Mouse (Mus musculus): Measurements from ENCODE around the gene Eif5a.
A peak's percentile ranks its signal among the peaks of the same experiment; 100 is the strongest.

Gene Eif5a

DNA sequence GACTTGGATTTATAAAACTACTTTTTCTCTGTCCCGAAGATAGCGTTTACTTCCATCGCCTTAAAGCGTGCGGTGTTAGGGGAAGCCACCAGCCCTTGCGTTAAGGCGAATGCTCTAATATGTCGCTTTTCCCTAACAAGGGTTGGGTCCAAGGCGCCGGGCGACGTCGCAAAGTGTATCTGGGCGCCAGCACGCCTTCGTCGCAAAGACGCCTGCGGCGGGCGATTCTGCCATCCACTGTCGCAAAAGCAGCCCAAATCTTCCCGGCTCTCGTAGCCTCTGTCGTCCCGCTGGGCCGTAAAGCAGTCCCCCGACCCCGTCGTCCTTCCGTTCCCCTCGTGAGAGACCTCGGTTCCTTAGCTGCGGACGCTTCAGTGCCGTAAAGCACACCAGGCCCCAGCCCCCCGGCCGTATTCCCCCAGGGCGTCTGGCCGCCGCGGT is 20.3 kb downstream of the Eif5a start:
- DNase-seq (ENCODE audit: low read depth), result peak; percentile 94

DNA sequence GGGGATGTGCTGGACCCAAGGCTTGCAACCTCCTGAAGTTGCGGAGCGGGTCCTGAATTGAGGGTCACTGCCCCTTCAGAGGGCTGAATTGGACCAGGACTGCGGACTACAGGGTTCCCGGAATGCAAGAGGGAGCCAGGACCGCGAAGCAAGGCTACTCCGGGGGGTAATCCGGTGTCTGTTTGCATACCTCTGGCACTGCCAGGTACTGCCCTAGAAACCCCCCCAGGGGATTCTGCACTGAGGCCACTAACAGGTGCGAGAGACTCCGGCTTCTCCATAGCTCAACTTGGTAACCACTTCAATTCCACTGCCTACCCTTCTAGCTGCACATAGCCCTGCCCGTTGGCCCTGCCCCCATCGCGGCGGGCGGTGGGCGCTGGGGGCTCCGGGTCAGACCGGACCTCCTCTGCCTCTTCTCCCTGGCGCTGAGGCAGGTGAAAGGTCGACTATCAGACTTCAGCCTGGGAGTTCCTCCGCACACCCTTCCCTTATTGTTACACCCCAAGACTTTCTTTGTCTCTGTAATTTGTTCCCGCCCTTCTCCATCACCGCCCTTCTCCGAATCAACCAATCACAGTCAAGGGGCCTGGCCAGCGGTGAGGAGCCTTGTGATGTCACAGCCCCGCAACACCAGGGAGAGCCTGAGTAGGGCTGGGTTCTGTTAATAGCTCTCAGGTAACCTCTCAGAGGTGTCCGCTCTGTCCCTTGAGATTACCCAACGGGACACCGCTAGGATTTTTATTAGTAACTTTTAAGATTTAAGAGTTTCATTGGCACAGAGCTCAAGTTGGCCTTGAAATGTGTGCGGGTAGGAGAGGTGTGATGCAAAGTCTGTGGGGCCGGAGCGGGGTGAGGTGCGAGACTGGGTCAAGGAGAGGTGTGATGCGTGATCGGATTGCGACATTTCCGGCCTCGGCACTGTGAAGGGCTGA is 21.0 kb downstream of the Eif5a start, which contains the start of the genes 2810408A11Rik and Neurl4:
TSS of gene 2810408A11Rik (minus strand) at position 517 of the 935 bp plus-strand sequence.
TSS of gene Neurl4 (plus strand) at position 602 of the 935 bp plus-strand sequence.
- DNase-seq (ENCODE audit: low read depth), result peak; percentile 98

DNA sequence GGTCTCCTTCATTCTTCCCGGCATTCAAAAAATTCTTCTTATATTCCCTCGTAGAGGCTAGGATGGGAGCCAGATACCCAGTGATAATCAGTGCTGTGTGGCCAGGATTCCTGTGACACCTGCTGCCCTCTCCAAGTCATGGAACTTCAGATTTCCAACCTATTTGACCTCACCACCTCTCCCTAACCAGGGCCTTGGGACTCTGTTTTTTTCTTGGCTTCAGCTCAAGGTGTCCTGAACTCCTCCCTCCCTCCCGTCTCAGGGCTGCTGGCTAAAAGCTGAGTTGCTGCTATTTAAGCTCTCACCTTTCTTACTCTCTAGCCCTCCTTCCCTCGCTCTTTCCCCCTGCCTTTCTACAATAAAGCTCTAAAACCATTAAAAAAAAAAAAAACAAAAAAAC is 21.9 kb downstream of the Eif5a start:
- DNase-seq (ENCODE audit: low read depth), result no peak

DNA sequence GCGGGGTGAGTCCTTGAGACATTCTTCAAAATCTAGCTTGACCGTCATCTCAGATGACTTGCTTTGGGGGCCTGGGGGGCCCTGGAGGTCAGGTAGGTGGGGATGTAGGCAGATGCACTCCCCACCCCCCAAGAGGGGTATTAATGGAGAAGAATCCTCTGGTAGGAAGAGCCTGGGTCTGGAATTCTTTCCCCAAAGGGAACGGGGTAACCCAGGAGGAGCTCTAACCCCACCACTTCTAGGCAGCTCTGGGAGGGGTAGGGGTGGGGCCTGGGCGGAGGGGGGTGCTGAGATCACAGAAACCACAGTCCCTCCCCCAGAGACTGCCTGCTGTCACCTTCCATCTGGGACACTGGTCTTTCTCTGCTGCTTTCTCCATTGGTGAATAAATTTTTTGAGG is 26.5 kb downstream of the Eif5a start, which contains the start of gene Acap1:
TSS of gene Acap1 (minus strand) at position 249 of the 400 bp plus-strand sequence.
- DNase-seq (ENCODE audit: low read depth), result peak; percentile 88

DNA sequence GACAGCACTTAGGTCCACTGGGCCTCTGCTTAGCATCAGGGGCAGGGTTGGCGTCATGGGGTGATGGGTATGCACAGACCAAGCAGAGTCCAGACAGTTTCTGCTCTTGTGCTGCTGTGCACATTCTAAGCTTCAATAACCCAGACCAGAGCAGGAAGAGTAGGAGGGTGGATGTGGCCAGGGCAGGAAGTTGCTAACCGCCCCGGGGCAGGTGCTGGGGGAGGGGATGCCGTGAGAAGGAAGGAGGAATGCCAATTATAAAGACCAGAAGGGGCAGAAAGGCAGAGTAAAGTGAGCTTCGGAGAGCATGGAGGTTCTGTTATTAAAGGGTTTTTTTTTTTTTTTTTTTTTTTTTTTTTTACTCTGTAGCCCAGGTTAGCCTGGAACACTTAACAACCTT is 27.1 kb downstream of the Eif5a start:
- peak; percentile 91 for DNase-seq (ENCODE audit: low read depth)

DNA sequence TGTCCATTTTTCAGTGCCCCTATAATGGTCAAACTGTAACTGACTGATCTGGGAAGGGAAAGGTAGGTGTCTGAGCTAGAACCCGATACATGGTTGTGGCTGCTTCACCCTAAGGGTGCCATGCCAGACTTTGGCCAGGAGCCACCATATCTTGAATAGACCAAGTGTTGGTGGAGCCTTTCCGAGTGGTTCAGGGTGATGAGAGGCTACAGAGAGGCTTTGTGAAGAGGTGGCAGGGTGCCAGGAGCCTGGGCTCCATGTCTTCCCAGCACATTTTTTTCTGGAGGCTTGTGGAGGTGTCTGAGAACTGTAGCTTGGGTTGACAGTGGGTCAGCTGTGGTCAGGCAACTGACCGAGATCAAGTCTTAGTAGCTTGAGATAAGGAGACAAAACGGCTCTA is 30.3 kb downstream of the Eif5a start:
- DNase-seq (ENCODE audit: low read depth), result no peak

DNA sequence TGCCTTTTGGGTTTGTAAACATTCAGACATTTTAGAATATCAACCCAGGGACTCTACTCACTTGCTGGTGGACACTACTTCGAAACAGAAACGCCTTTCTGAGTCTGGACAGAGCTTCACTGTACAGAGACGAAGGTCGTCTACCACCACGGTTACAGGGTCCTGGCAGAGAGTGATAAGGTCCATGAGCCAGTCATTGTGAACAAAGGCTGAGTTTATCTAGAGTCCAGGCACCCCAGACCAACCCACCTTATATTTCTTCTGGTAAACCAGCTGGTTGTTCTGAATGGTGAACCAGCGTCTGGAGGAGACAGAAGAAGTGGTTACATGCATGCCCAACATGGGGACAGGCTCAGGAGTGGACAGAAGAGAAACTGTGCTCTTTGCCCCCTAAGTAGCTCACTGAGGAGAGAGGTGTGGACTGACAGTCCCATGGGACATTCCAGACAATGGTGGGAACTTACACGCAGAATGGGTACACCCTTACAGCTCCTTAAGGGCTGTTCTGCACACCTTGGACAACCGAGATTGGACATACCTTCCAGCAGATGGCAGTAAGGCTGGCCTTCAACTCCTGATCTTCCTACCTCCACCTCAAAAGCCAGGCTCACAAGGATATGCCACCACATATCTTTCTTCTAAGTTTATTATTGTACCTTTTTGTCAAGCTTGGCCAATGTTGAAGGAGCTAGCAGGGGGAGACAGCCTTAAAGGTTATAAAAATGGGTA is 34.7 kb downstream of the Eif5a start:
- DNase-seq (ENCODE audit: low read depth), result peak; percentile 32

DNA sequence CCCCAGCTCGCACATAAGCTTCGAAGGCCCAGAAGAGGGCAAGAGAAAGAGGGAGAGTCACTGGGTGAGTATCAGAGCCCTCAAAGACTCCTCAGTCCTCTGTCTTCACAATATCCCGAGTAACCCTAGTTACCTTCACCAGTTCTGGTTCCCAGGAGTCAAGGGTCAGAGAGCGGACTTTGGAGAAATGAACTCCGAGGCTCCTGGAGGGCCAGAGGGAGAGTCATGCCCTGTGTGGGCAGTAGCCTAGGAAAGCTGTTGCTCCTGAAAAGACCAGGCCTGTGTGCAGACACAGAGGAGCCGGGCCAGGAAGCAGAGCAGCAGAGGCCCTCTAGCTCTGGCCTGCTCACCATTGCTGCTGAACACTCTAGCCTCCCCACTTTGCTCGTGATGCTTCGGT is 37.1 kb downstream of the Eif5a start:
- DNase-seq (ENCODE audit: low read depth), result no peak

DNA sequence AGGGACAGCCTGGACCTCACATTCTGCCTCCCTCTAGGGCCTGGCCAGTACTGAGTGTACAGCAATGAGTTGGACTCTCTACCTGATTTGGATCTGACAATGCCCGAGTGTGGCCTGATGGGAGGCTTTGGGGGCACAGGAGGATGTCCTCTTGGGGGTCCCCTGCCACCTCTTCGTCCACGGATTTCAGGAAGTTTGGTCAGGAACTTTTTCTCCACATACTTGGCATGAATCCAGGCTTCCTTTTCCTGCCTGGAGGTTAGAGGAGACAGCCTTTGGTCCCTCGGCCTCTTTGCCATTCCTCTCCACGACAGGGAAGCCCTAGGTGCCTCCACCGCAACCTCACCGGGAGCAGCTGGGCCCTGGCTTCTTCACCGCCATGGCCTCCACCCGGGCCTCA is 37.5 kb downstream of the Eif5a start:
- DNase-seq (ENCODE audit: low read depth), result no peak

DNA sequence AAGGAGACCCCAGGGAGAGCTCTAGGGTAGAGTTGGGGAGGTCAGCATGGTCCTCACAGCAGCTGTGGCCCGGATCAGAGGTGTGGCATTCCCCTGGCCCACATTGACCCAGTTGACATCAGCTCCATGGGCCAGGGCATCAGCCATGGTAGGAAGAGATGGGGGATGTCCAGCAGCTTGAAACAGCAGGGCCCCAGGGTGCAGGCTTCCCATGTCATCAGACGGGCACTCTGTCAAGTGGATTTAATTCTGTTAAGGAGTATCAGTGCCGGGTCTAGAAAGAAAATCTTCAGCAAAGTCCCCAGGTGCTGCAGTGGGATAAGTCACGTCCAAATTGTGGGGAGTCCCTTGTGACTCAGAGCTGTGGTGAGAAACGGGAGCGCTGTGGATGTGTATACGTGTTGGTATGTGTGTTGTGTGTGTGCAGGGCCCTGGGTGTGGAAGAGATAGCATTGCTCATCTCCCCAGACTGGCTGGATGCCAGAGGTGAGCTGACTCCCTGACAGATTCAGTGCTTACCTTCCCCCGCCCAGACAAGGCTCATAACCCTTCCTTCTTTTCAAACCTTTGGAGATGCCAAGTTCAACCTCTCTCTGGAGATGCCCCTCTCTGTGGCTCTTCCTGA is 38.1 kb downstream of the Eif5a start:
- DNase-seq (ENCODE audit: low read depth), result no peak

DNA sequence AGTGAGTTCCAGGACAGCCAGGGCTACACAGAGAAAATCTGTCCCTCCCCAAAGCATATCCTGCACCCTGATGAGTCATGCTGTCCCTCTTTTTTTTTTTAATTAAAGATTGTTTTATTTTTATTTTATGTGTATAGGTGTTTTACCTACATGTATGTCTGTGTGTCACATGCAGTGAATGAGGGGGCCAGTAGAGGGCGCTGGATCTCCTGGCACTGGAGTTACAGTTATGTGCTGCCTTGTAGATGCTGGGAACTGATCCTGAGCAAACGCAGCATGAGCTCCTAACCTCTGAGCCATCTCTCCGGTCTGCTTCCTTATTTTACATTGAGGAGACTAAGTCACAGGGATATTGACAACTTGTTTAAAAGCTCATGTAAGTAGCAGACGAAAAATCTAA is 38.7 kb downstream of the Eif5a start:
- peak; percentile 81 for DNase-seq (ENCODE audit: low read depth)

DNA sequence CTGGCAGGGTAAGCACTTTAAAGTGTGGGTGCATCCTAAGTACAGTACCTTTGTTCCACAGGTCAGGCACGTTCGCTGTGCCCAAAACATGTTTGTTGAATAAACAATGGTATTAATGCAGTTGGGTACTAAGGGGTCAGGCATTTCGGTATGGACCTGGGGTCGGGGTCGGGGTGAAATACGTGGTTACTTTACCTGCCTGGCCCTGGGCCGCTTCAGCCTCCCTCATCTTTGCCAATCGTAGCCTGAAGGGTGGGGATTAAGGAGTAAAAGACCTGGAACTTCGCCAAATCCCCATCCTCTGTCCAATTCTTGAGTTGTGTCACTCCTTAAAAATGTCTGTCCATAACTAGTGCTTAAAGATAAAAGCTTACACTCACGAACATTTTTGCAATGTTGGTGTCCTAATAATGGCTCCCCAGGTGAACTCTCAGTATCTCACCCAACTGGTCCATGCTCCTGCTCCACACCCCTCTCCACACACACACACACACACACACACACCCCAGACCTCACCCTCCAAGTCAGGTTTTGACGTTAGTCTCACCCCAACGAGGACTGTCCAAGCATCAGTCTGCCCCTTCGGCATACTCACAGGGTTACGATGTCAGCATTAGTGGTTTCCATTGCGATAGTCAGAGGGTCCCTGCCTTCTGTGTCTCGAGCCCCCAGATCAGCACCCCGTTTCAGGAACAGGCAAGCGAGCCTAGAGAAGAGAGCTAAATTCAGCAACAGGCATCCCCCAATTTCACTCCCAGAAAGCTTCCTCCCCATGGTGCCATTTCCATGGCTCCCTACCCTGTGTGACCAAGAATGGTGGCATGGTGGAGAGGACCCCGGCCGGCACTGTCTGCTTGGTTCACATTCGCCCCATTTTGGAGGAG is 39.7 kb downstream of the Eif5a start:
- peak; percentile 22 for DNase-seq (ENCODE audit: low read depth)

DNA sequence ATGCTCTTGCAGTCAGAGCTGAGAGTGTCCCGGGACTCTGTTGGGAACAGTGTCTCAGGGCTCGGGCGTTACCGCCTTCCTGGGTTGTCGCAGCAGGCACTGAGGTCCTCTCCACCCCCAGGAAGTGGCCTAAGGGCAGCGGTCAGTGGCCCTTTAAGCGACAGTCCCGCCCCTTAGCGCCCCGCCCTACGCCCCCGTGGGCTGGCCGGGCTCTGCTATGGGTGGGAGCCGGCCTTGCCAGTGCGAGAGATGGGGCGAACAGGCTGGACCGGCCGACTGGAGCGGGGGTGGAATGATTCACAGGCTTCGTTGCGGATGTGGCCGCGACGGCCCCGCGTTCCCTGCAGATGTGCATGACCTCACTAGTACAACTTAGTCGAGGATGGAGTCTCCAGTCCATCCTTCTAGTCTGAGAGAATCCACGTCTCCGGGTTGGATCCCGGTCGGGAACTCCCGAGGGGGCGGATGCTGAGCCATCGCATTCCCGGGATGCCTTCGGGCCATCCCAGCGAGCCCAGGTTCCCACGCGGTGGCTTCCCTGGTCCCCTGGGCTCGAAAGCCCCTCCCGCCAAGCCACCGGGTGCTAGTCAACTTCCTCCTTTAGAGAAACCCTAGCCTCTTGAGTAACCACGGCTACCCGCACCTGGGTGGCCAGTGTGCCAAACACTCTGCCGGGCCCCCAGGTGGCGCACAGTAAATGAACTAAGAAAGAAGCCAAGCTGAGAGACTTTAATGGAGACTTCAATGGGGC is 40.7 kb downstream of the Eif5a start, which contains the start of gene Kctd11:
TSS of gene Kctd11 (minus strand) at position 554 of the 751 bp plus-strand sequence.
- peak; percentile 82 for DNase-seq (ENCODE audit: low read depth)

DNA sequence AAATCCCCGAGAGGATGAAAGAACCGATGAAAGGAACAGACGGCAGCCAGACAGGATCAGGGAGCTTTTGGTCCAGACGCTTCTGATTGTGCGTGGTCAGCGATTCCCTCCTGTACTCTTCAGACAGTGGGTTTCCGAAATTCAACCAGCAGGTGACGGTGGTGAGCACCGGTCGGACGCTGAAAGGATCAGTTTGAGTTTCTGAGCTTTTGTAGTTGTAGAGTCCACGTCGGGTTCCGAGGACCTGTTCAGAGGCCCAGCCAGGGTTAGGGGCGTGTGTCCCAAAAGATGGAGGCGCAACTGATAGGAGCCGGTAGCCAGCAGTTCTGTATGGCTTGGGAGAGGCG is 41.3 kb downstream of the Eif5a start:
- DNase-seq (ENCODE audit: low read depth), result peak; percentile 88

DNA sequence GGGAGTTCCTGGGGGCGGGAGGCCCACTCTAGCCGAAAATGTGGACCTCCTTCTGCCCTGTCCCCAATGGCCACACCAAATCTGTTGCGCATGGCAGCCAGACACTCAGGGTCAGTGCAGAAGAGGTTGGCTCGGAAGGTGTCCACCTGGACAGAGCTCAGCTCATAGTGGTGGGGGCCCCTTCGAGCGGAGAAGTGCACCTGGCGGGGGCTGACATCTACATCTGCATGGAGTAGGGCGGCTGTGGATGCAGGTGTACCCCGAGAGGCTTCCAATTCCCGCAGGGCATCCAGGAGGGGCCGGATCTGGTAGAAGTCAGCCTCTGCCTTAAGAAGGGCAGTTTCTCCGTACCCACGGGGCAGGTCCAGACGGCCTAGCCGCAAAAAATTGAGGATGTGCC is 42.0 kb downstream of the Eif5a start:
- no peak for DNase-seq (ENCODE audit: low read depth)

DNA sequence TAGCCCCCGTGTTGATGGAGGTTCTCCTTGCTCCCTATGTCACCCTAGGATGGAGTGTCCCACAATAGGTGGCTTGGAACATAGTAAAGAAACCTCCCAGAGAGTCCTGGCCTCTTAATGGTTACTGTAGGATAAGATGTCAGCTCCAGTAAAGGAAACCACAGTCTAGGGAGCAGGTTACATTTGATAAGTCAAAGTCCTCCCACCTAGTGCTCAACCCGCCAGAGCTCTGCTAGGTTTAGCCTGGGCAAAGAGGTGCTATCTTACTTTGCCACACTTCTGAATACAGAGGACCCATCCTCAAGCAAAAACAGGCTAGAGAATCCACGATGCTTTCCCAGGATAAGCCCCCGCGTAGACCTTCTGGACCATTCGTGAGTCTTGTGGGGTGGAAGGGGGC is 42.8 kb downstream of the Eif5a start:
- DNase-seq (ENCODE audit: low read depth), result no peak

DNA sequence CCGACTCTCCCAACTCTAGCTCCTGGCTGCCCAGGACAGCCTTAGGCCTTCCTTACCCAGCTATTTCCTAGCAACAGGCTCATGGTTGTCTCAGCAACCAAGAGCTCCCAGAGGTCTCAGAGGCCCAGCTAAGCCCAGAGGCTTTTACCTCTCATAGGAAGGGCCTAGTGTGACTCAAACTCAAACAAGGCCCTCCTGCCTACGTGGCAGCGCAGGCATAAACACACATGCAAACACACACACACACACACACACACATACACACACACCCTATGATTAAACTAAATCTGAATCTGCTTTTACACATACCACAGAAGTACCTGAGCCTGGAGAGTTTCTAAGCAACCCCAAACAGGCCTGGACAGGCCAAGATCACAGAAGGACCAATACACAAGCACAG is 43.4 kb downstream of the Eif5a start:
- no peak for DNase-seq (ENCODE audit: low read depth)

DNA sequence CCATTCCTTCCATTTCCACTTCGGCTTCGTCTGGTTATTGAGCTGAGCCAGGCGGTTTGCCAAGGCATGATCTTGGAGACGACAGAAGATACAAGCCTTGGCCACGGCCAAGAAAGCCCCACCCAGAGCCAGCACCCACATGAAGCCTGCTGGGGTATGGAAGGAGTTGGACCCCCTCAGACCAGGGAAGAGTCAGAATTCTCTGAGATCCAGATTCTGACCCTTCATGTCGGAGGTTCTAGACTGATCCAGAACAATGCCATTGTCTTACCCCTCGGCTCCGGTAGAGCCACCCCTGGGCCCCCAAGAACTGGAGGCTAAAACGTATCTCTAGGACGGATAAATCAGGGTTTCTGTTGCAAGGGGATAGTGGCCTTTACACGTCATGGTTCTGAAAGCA is 43.9 kb downstream of the Eif5a start, which contains the start of gene Tmem95:
TSS of gene Tmem95 (minus strand) at position 141 of the 400 bp plus-strand sequence.
- no peak for DNase-seq (ENCODE audit: low read depth)

DNA sequence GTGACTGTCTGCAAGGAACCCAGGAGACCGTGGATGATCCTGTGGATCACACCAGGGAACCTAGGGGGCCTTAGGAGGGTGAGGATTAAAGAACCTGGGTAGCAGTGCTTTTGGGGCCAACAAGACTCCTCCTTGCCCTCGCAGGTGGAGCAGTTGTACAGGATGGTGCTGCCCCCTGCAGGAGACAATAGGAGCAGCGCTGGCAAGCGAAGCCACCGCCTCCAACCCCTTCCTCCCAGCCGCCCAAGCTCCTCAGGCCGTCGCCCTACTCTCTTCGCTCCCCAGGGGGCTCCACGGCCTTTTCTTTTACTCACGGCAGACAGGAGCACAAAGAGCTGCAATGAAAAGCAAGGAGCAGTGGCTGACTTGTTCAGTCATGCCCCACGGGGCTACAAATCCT is 44.9 kb downstream of the Eif5a start:
- DNase-seq (ENCODE audit: low read depth), result peak; percentile 94

DNA sequence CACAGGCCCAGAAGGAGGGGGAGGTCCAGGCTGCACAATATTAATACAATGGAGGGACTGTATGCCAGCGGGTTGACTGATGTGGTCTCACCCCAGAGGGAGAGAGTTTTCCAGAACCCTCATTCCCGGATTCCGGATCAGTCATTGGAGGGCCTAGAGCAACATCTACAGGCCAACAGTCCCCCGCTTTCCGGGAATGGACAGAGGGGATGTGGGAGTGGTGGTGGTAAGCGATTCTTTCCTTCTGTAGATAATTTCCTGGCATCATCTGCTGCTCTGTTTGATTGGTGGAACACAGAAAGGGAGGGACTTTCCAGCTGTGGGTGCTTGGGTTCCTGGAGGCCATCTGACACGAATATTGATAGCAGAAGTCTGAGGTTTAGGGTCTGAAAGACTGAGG is 45.6 kb downstream of the Eif5a start:
- DNase-seq (ENCODE audit: low read depth), result peak; percentile 73

DNA sequence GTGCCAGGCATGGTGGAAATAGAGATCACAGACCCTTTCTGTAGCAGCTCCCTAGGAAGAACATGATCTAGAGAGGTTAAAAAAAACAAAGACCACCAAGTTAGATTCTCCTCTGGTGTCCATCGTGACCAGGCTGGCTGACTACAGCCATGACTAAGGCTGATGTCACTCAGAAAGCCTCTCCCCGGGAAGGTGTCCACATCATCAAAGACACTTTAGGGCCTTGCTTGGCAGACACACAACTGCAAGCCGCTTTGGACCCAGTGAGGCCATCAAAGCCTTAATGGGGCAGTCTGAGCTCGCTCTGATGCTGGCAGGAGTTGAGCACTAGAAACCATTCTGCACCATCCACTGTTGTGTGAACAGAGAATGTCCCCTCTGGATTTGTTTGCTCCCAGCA is 49.3 kb downstream of the Eif5a start:
- no peak for DNase-seq (ENCODE audit: low read depth)

Data from induced T-regulatory cell, adult 2 months (primary cell).